Mouse (Mus musculus) central nervous system, embryonic 18 days (tissue): ENCODE data around the gene Ceacam12. TPM values are rescaled to one million over a fixed set of nuclear protein-coding genes. Genes with fewer than 3 reads are reported as not detected.

Source experiments
- polyA plus RNA-seq: library from polyadenylated mRNA; depleted of rRNA; stranded (reverse); fragments of >200 nt; gene quantifications from 2 replicates; pipeline ENCODE4 v1.2.3, GENCODE M21; 2012; rRNA removed

Gene Ceacam12
- polyA plus RNA-seq: not detected in 2 replicates

DNA sequence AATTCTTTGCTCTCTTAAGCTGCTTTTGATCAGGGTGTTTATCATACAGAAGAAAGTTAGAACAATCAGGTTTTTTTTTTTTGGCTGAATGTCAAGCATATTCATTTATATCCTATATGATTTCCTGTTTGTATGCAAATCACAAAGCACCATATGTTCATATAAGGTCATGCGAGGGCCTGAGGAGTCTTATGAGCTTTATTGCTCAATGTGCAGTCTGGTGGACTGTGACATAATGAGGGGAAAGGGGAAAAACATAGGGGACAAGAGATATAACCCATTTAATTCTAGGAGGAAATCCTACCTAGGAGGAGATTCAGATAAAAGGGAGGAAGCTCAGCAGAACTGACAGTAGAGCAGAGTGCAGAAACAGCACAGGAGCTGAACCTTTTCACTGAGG is at the start of gene Ceacam12:
TSS of gene Ceacam12 (plus strand) at position 301 of the 400 bp plus-strand sequence.

Other genes starting within 250 kb of the Ceacam12 start
- not detected in 2 replicates for gene Gm5155, start 194.2 kb upstream of the Ceacam12 start, polyA plus RNA-seq
- not detected in 2 replicates for gene Ceacam11, start 93.8 kb upstream of the Ceacam12 start, polyA plus RNA-seq
- gene Ceacam13, start 56.0 kb upstream of the Ceacam12 start, polyA plus RNA-seq: not detected in 2 replicates
- not detected in 2 replicates for gene Igfl3, start 110.6 kb downstream of the Ceacam12 start, polyA plus RNA-seq
- not detected in 2 replicates for gene Mill1, start 179.4 kb downstream of the Ceacam12 start, polyA plus RNA-seq